Mouse (Mus musculus) embryonic facial prominence, embryonic 15.5 days (tissue): ENCODE measurements around the gene Arhgap29. TPM values are rescaled to one million over a fixed set of nuclear protein-coding genes. Genes with fewer than 3 reads are reported as not detected.

Source experiments
- polyA plus RNA-seq: library from polyadenylated mRNA; unstranded; fragments of >200 nt; fragmentation: Nextera tagmentation; extraction: Ambion mirVana; gene quantifications from 2 replicates; pipeline ENCODE4 v1.2.1, GENCODE M21; 2015

The Arhgap29 gene
- polyA plus RNA-seq, 1 experiment from 2014 or later: 47.8 TPM

Other genes starting within 250 kb of the Arhgap29 start
- 27.8 and 49.3 TPM in 2 replicates for gene F3, start 229.0 kb upstream of the Arhgap29 start, polyA plus RNA-seq
- gene Abcd3, start 137.2 kb upstream of the Arhgap29 start, polyA plus RNA-seq: 58.6 and 62.6 TPM in 2 replicates
- 1.3 and 1.6 TPM in 2 replicates for gene Abca4, start 91.9 kb downstream of the Arhgap29 start, polyA plus RNA-seq